Mouse (Mus musculus) T-helper 2 cell (primary cell): ENCODE measurements at regions not wholly inside any gene's neighbourhood (a gene's known extent, or its start where the extent isn't known, plus 50 kb on each side); places are given as distances from the start of the nearest gene placed in this dataset.

Source experiments
- in situ Hi-C: fragments of 300-600 bp; cut with MboI, MseI; formaldehyde crosslinking; loops from one replicate; pipeline ENCODE4 v1.15.1; 2025; ENCODE audit warnings: high pct_unique_total_duplicates

GRCm38 (mm10) chr4:69754567-69754966 lies 655.7 kb downstream of the Cdk5rap2 start:
- in situ Hi-C loops: loop anchor here (10.0 kb wide), 1 partner anchor 1700 kb away; no protein-coding TSS in a partner anchor

GRCm38 (mm10) chr4:69753086-69753485 lies 657.2 kb downstream of the Cdk5rap2 start:
- in situ Hi-C loops: loop anchor here (10.0 kb wide), 1 partner anchor 1702 kb away; no protein-coding TSS in a partner anchor

- in situ Hi-C loops: no loop called here
Observed at GRCm38 (mm10) chr4:69739833-69740510, 670.3 kb downstream of the Cdk5rap2 start.
